Mouse (Mus musculus): ENCODE data around the gene Supt3. TPM values are rescaled to one million over a fixed set of nuclear protein-coding genes. Genes with fewer than 3 reads are reported as not detected.

The Supt3 gene
- 9.6 TPM for polyA plus RNA-seq (2014; fragmentation: Illumina TruSeq; extraction: RNeasy Lipid Tissue Mini Kit (QIAGEN cat#74804); ENCODE audit: insufficient read depth, low read depth, low replicate concordance)

DNA sequence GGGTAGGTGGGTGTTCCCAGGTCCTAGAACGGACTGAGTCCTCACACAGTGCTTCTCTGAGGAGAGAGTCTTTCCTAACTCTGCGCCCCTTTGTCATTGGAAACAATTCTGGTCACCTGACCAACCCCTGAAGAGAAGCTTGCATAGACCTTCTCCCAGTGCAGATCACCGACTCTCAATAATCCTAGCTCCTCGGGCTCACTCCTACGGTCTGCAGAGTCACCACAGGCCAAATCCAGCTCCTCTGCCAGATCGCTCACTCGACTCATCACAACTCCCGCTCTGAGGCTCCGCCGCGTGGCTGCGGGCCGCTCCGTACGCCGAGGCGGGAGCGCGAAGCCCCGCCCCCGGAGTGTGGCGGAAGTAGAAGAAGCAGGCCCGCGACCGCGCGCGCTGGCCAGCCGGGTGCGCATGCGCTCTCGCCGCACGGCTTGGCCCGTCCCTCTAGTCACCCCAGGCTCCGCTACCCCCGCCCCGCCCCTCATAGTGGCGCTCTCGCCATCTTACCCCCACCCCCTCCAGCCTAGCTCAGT, at the start of gene Supt3:
Gene Supt3, plus strand, starts transcription at position 415 of the 533 bp plus-strand sequence.

DNA sequence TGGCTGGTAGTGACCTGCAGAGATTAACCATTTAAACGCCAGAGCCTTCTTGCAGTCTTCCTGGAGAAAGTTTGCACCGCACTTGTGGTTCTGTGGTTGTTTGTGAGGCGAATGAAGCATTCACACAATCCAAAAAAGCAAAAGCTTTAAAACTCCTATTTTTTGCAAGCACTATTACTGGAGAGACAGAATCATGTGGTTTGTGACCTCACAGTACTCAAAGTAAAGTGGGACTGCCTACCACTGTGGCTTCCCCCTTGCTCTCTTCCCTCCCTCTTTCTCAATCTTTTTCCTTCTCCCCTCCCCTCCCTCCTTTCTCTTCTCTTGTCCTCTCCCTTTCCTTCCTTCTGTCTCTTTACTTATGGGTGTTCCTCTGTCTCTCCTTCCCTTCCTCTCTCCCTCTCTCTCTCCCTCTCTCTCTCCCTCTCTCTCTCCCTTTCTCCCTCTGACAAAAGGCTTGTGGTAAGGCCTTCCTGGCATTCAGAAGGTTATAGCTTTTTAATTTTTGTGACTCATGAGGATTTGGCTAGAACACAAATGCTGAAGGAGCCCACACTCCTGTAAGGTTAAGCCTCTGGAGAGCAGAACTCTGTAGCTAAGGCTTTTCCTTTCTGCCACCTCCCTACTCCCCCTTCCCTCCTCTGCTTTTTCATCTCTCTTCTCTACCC, 37.7 kb downstream of the Supt3 start, which contains the start of gene Runx2:
Gene Runx2, minus strand, starts transcription at position 290 of the 668 bp plus-strand sequence.

Other genes with a start within 250 kb of the Supt3 start
- gene Runx2, start 37.6 kb downstream of the Supt3 start, polyA plus RNA-seq (2014; fragmentation: Illumina TruSeq; extraction: RNeasy Lipid Tissue Mini Kit (QIAGEN cat#74804); ENCODE audit: insufficient read depth, low read depth, low replicate concordance) = 1.3 TPM

Data from lung, adult 10 weeks (tissue).